Mouse (Mus musculus) ES-E14 (cell line): Measurements from ENCODE around the gene Dhrs4.

Source experiments
- MAFK ChIP-seq: IDR thresholded peaks from 2 replicates; pipeline ENCODE4 v1.6.1; 2014; ENCODE audit warnings: mild to moderate bottlenecking, low read depth, low read length, inconsistent platforms; ENCODE audit not compliant: insufficient read depth
- ZC3H11A ChIP-seq: IDR thresholded peaks from 2 replicates; pipeline ENCODE4 v1.6.1; 2012; ENCODE audit warnings: low read depth, mild to moderate bottlenecking, inconsistent platforms, low read length, borderline replicate concordance
- ZNF384 ChIP-seq: IDR thresholded peaks from 2 replicates; pipeline ENCODE4 v1.6.1; 2012; ENCODE audit warnings: low read depth, low read length, inconsistent platforms

DNA sequence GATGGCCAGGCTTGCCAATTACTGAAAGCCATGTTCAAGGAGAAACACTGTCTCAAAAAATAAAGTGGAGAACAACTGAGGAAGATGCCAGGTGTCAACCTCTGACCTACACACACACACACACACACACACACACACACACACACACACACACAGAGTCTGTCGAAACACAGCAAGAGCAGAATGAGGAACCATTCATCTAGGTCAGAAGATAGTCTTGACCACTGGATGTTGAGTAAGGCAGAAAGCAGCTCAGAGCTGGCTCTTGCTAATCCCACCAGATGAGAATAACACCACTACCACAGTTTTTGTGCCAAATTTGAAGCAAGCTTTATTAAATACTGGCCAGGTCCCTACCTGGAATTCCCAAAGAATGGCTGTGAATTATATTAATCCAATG, 45.5 kb upstream of the Dhrs4 start:
- TF ChIP-seq ZNF384 (no peak), ZC3H11A (no peak), MAFK (no peak)
